Mouse (Mus musculus): ENCODE measurements around the gene Hacd3. TPM values are rescaled to one million over a fixed set of nuclear protein-coding genes. Genes with fewer than 3 reads are reported as not detected.
A peak's percentile ranks its signal among the peaks of the same experiment; 100 is the strongest.

The Hacd3 gene
- polyA plus RNA-seq, 1 experiment from 2014 or later, result 72.2 TPM

DNA sequence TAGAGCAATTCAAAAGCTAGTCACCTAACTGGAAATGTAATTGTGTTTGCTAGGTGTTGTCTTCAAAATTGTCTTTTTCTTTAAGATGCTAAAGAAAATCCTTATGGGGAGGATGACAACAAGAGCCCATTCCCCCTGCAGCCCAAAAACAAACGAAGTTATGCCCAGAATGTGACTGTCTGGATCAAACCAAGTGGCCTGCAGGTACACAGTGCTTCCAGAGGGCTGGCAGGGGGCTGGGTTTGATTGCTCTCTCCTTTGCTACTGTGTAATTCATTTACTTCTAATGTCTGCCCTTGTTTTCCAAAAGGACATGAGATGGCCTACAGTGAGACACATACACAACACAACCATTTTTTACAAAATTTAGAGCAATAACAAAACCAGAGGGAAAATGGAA, 39.6 kb downstream of the Hacd3 start:
- Histone ChIP-seq H3K27me3 (ENCODE audit: insufficient read depth, low read length) (no peaks in the 10 kb centered on the region), H3K36me3 (ENCODE audit: insufficient read depth) (peaks cover 95% of the 10 kb centered on the region)
- 79% methylated on average over 1 of the region's 1 CpGs for WGBS

DNA sequence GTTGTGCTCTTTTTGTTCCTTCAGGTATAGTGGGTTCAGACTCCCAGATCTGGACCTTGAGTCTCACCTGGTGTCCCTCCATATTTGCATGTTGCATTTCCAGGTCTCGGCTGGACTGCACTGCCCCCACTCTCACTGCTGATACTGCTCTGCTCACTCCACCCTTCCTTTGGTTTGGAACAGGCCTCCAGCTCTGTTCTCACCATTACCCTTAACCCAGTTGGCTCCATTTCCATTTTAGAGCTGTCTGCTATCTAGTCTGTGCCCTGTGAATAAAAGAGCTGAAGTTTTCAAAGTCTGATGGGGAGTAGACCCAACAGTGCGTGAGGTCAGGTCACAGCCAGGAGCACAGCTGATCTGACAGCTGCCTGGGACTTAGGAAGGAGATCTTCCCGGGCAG, 40.9 kb downstream of the Hacd3 start:
- H3K4me3 ChIP-seq (ENCODE audit: low read depth, low read length), result no peak overlapping the region
- H3K27me3 ChIP-seq (ENCODE audit: insufficient read depth, low read length), result no peaks in the 10 kb centered on the region
- H3K36me3 ChIP-seq (ENCODE audit: insufficient read depth), result peaks cover 97% of the 10 kb centered on the region
- no peaks in the 10 kb centered on the region for H3K9me3 ChIP-seq (ENCODE audit: low read depth, low read length)
- DNase-seq, result no peak
- no peak overlapping the region for H3K4me2 ChIP-seq
- no peaks in the 10 kb centered on the region for H3K4me1 ChIP-seq (ENCODE audit: insufficient read depth)
- no peak overlapping the region for H3K9ac ChIP-seq
- TF ChIP-seq CTCF (IDR thresholded peaks at IDR 0.05; ENCODE audit: low read depth), result no peak
- no peak for ATAC-seq (ENCODE audit: insufficient read depth)
- H3K27ac ChIP-seq (ENCODE audit: low read depth), result no peak overlapping the region
- WGBS, result 68% methylated on average over 3 of the region's 3 CpGs

More for the DNA sequence above, 39.6 kb downstream of the Hacd3 start:
- no peak overlapping the region for H3K4me2 ChIP-seq
- H3K4me3 ChIP-seq (ENCODE audit: low read depth, low read length), result no peak overlapping the region
- ATAC-seq (ENCODE audit: insufficient read depth) (no peak), DNase-seq (no peak)
- no peaks in the 10 kb centered on the region for H3K9me3 ChIP-seq (ENCODE audit: low read depth, low read length)
- H3K4me1 ChIP-seq (ENCODE audit: insufficient read depth), result no peaks in the 10 kb centered on the region
- H3K9ac ChIP-seq, result no peak overlapping the region
- no peak for TF ChIP-seq CTCF (IDR thresholded peaks at IDR 0.05; ENCODE audit: low read depth)
- H3K27ac ChIP-seq (ENCODE audit: low read depth), result no peak overlapping the region

DNA sequence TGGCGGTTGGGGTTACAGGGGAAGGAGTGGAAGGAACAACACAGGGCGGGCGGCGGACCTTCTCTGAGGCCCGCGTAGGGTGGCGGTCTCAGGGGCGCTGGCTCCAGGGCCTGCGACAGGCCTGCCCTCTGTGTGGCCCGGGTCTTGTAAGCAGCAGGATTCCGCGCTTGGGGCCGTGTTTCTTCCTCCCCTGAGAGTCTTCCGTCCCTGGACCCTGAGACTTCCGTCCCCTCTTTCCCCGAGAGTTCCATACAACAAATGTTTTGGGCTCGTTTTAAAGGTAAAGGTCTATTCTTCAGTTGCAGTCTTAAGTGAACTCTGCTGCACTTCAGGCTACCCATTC, 60.5 kb downstream of the Hacd3 start:
- peak overlapping the region; percentile 86 for H3K27ac ChIP-seq (ENCODE audit: low read depth)
- peak overlapping the region; percentile 71 for H3K4me3 ChIP-seq (ENCODE audit: low read depth, low read length)
- WGBS, result under 1% methylated on average over 17 of the region's 17 CpGs
- ATAC-seq (ENCODE audit: insufficient read depth) (peak; percentile 82), DNase-seq (no peak)
- H3K4me1 ChIP-seq (ENCODE audit: insufficient read depth), result 0 out of 2 replicates have a peak, but pooled peaks cover 5% of the 10 kb centered on the region
- H3K36me3 ChIP-seq (ENCODE audit: insufficient read depth), result peaks cover 25% of the 10 kb centered on the region
- H3K4me2 ChIP-seq, result peak overlapping the region; percentile 84
- TF ChIP-seq CTCF (IDR thresholded peaks at IDR 0.05; ENCODE audit: low read depth), result no peak
- H3K9me3 ChIP-seq (ENCODE audit: low read depth, low read length), result no peaks in the 10 kb centered on the region
- H3K27me3 ChIP-seq (ENCODE audit: insufficient read depth, low read length), result no peaks in the 10 kb centered on the region
- H3K9ac ChIP-seq, result peak overlapping the region; percentile 92

DNA sequence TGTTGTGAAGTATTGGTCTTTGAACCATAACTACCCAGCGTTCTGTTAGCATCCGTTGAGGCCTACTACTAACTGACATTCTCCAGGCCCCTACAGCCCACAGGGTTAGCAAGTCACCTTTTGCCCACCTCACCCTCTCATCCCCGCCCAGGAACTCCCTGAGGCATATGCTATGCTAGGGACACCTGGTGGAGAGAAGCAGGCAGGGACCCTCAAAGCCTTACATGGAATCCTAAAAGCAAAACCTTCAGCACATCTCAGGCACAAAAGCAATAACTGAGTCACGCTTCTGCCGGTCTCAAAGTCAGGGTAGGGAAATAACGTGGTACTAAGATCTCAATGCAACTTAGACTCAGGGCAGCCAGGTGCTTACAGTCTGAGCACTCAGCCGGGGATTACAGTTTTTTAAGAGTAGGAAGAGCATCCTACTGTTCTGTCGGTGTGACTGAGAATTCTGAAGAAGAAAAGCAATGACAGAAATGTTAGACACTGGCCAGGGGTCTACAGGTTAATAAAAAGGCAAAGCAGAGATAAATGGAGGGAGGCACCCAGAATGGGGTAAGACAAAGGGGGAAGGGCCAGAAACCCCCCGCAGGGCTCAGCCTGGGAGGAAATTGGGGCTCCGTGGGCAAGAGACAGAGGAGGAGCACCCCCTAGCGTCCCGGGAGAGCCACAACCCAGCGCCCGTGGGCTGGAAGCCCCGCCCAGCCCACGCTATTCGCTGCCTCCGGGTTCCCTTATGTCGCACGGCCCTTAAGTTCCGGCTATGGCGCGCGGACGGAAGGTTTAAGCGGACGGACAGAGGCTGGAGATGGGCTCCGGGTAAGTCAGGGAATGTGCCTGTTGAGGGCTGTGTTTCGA, 61.1 kb downstream of the Hacd3 start, which contains the start of gene Ints14:
Gene Ints14, plus strand, starts transcription at position 789 of the 861 bp plus-strand sequence.
- Histone ChIP-seq H3K4me2 (peak within 1 kb of the TSS; percentile 84), H3K27ac (ENCODE audit: low read depth) (peak within 1 kb of the TSS; percentile 86), H3K9ac (peak within 1 kb of the TSS; percentile 92), H3K36me3 (ENCODE audit: insufficient read depth) (peaks cover 19% of the 10 kb centered on the region), H3K4me1 (ENCODE audit: insufficient read depth) (0 out of 2 replicates have a peak, but pooled peaks cover 5% of the 10 kb centered on the region), H3K27me3 (ENCODE audit: insufficient read depth, low read length) (no peaks in the 10 kb centered on the region), H3K4me3 (ENCODE audit: low read depth, low read length) (peak within 1 kb of the TSS; percentile 71), H3K9me3 (ENCODE audit: low read depth, low read length) (no peaks in the 10 kb centered on the region)
- DNase-seq (peak; percentile 99), ATAC-seq (ENCODE audit: insufficient read depth) (peak; percentile 98)
- WGBS, result 3% methylated on average over 29 of the region's 29 CpGs
- peak; percentile 87 for TF ChIP-seq CTCF (IDR thresholded peaks at IDR 0.05; ENCODE audit: low read depth)

DNA sequence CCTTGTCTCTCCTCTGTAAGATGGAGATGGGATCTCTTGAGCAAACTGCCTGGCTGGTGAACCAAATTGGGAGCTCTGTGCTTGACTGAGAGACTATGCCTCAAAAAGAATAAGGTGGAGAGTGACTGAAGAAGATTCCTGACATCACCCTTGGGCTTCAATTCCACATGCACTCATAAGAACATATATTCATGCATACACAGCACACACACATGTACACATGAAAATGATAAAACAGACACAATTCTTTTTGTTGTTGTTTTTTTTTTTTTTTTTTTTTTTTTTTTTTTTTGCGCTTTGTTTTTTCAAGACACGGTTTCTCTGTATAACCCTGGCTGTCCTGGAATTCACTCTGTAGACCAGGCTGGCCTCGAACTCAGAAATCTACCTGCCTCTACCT, 64.2 kb downstream of the Hacd3 start:
- Histone ChIP-seq H3K4me1 (ENCODE audit: insufficient read depth) (0 out of 2 replicates have a peak, but pooled peaks cover 5% of the 10 kb centered on the region), H3K9me3 (ENCODE audit: low read depth, low read length) (no peaks in the 10 kb centered on the region), H3K27ac (ENCODE audit: low read depth) (no peak overlapping the region), H3K9ac (no peak overlapping the region), H3K36me3 (ENCODE audit: insufficient read depth) (0 out of 2 replicates have a peak, but pooled peaks cover under 1% of the 10 kb centered on the region), H3K27me3 (ENCODE audit: insufficient read depth, low read length) (0 out of 2 replicates have a peak, but pooled peaks cover 4% of the 10 kb centered on the region), H3K4me3 (ENCODE audit: low read depth, low read length) (no peak overlapping the region), H3K4me2 (no peak overlapping the region)
- DNase-seq, result no peak
- no peak for ATAC-seq (ENCODE audit: insufficient read depth)
- 95% methylated on average over 3 of the region's 3 CpGs for WGBS
- no peak for TF ChIP-seq CTCF (IDR thresholded peaks at IDR 0.05; ENCODE audit: low read depth)

DNA sequence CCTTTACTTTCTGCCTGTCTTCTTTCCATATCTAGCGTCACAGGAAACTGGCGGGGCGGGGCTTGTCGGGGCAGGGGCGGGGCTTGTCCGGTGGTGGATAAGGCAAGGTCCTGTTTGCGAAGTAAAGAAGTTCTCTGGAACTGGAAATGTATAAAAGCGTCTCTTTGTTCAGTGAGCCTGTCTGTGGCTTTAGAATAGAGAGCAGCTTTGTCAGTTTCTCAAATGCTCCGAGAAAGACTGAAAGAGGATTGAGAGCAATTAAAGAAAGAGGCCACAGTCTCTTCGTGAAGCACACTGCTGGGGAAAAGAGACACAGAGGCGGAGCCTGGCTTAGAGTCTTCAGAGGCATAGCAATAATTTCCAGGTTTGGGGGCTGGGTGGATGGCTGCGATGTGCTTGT, 65.2 kb downstream of the Hacd3 start:
- TF ChIP-seq CTCF (IDR thresholded peaks at IDR 0.05; ENCODE audit: low read depth), result no peak
- Histone ChIP-seq H3K4me3 (ENCODE audit: low read depth, low read length) (no peak overlapping the region), H3K36me3 (ENCODE audit: insufficient read depth) (no peaks in the 10 kb centered on the region), H3K4me1 (ENCODE audit: insufficient read depth) (0 out of 2 replicates have a peak, but pooled peaks cover under 1% of the 10 kb centered on the region), H3K4me2 (peak overlapping the region; percentile 44), H3K9me3 (ENCODE audit: low read depth, low read length) (no peaks in the 10 kb centered on the region), H3K27me3 (ENCODE audit: insufficient read depth, low read length) (0 out of 2 replicates have a peak, but pooled peaks cover 4% of the 10 kb centered on the region), H3K9ac (no peak overlapping the region), H3K27ac (ENCODE audit: low read depth) (0 out of 2 replicates have a peak overlapping the region, but pooled peaks have one; percentile 48)
- WGBS, result 23% methylated on average over 12 of the region's 12 CpGs
- ATAC-seq (ENCODE audit: insufficient read depth) (no peak), DNase-seq (peak; percentile 33)

DNA sequence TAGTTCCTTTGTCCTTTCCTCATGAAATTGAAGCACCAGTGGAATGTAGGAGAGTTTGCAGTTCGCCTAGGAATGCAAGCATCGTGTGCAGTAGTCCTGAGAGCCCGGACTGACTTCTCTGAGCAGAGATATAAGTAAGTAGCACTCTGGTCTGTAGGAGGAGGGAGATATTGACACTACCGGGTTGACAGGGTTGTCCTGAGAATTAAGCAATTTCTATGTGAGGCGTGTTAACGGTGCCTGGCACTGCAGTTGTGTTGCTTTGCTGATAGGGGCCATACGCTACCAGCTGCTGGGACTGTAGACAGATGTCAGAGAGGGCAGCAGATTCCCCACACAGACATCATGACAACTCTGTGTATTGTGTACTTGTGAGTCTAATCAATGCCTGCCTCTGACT, 68.3 kb downstream of the Hacd3 start:
- DNase-seq (peak; percentile 57), ATAC-seq (ENCODE audit: insufficient read depth) (peak; percentile 44; the same call in 1 of the 2 replicates)
- no peak for TF ChIP-seq CTCF (IDR thresholded peaks at IDR 0.05; ENCODE audit: low read depth)
- Histone ChIP-seq H3K4me2 (peak overlapping the region; percentile 37), H3K9me3 (ENCODE audit: low read depth, low read length) (no peaks in the 10 kb centered on the region), H3K36me3 (ENCODE audit: insufficient read depth) (no peaks in the 10 kb centered on the region), H3K27me3 (ENCODE audit: insufficient read depth, low read length) (0 out of 2 replicates have a peak, but pooled peaks cover 7% of the 10 kb centered on the region), H3K27ac (ENCODE audit: low read depth) (peak overlapping the region; percentile 18; the same call in 1 of the 2 replicates), H3K4me3 (ENCODE audit: low read depth, low read length) (no peak overlapping the region), H3K4me1 (ENCODE audit: insufficient read depth) (no peaks in the 10 kb centered on the region), H3K9ac (no peak overlapping the region)
- 37% methylated on average over 7 of the region's 7 CpGs for WGBS

All from lung, embryonic 14.5 days (tissue).